Mouse (Mus musculus) spleen, postnatal 14 days (tissue): Measurements from ENCODE around the gene Fpr1.
"Not testable (repeated sequence)": the region's sequence is repeated elsewhere in the genome, so short reads cannot be mapped to it uniquely, and the experiment has no call there.

Experiments
- DNase-seq, 2 experiments: peaks; one replicate each; pipeline ENCODE4 v3.0.0; 2021 to 2022; ENCODE audit warnings: low spot score in 2 of 2

The Fpr1 gene

DNA sequence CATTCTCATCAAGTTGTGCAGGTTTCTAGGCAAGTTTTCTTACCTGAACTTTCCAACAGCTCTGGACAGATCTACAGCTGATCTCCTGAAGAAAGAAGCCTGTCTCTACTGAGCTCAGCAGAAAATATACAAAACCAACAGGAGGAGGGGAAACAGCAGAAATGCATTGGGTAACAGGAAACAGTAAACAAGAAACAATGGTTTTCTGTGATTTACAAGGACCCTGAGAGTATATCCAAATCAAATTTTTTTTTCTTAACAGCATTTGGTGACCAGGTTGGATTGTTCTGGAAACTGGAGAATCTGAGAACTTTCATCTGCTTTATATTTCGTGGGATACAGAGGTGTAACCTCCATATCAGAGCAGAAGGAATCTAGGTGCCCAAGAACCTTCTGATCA is at the start of gene Fpr1:
Gene Fpr1, minus strand, starts transcription at position 101 of the 400 bp plus-strand sequence.
- no peak for DNase-seq

DNA sequence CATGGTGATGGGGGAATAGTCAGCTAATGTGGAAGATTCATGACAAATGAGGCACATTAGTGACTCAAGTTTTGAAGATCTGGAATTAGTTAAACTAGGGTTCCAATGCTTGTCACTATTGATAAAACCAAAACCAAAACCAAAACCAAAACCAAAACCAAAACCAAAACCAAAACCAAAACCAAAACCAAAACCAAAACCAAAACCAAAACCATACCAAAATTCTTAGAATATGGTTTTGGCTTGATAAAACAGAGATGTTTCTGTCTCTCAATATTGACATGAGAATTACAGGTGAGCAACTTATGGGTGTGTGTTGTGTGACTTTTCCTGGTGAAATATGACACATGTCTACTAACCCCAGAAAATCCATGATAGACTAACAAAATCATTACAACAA is 34.0 kb upstream of the Fpr1 start:
- no peak for DNase-seq

DNA sequence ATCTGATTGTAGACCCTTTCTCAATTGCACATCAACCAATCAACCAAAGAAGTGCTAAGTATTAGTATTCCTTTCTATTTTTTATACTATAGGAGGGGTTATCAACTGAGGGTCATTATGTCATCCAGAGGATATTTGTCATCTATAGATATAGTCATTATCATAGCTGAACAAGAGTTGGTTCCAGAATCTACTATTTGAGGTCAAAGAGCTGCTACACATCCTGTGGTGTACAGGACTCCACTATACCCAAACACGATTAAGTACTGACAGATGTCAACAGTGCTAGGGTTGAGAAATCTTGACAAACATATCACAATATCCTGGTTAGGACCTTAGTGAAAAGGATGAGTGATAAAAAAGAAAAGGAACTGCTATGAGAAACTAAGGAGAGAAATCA is 33.6 kb upstream of the Fpr1 start:
- DNase-seq, result no peak

DNA sequence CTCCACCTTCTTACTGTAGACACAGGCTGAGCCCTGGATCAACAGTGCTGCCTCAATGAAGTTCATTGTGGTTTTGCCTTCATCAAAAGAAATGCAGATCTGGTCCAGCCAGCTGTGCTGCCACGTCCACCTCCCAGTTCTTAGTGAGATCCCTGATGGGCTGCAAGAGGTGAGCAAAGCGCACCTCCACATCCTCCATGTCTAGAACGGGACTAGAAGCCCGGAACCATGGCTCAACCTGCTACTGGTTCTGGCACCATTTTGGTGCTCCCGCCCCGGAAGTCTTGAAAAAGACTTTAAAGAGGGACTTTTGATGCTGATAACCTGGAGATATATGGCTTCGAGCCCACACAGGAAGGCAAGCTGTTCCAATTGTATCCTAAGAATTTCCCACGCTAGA is 28.9 kb upstream of the Fpr1 start:
- not testable (repeated sequence) for DNase-seq

DNA sequence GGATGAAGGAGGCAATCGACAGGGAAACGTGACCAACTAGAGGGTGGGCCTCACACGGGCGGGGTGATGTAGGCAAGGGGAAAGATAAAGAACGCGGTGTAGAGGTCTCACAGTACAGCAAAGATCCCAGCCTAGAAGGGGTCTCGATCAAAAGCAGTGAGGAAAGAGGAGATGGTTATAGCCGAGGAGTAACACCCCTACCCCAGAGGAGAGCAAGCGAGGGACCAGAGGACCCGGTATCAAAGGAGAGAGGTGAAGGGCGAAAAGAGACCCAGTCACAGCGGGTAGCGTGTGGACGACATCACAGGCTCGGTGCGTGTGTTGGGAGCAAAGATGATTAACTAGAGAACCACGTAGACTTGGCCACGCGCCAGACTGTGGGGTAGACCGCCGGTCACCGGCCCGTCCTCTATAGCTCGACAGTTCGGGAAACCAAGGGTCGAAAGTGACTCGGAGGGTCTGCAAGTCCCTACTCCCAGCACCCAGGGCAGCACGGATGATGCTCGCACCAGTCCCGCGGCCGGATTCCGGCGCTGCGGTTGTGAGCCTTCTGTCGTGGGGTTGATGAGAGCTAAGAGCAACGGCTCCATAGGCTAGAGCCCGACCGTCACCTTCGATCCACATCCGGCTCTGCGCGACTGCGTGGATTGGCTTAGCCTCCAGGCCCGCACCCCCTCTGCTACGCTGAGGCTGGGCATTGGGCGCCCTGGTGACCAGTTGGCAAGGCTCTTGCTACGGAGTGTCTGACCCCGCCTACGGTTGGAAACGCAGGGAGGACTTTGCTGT is 26.1 kb upstream of the Fpr1 start:
- peak in 1 of 2 experiments; percentile 6 for DNase-seq

DNA sequence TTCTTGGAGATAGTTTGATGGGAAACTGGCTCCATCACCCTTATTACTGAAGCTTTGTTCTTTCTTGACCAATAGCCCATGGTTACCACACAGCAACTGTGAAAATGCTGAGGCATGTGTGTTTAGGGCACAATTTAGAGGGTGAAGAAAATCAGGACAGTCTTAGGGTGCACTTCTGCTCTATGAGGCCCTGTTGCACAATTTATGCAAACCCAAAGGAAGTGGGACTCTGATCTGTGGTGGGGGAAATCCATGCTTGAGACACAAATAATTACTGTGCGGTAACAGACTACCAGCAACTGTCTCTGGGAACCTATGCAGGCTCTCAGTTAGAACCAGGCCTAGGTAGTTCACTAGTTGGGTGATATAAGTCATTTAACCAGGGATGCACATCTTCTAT is 17.0 kb upstream of the Fpr1 start:
- no peak for DNase-seq

DNA sequence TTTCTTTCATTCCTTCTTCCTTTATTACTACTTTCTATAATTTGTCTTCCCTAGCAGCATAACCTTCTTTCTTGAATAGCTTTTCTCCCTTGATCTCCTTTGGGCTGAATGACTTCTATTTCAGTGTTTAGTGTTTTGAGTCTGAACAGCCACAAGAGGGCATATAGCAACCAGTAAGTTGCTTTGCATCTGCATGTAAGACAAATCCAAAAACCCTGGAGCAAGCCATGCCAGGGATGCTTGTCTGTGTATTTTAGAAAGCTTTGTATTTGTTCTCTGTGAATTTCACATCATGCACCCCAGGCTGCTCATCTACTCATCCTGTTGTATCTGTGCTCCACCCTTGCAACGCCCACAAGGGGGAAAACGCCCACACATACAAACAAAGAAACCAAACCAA is 15.5 kb upstream of the Fpr1 start:
- no peak for DNase-seq

DNA sequence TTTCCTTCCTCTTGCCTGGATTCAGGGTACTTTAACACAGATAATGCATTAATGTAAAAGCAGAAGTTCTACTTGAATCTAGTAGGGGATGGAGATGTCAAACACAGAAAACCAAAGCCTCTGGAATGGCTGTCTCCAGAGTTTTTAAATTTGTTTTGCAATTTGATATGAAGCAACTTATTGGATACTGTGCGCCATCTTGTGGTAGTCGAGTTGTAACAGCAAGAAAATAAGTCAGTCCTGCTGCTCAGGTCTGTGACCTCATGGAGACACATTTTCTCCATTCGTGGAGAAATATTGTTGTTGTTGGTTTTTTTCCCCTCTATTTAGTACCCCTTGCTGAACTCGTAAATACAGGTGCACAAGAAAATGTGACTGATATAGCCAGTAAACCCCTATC is 12.3 kb upstream of the Fpr1 start:
- no peak for DNase-seq

DNA sequence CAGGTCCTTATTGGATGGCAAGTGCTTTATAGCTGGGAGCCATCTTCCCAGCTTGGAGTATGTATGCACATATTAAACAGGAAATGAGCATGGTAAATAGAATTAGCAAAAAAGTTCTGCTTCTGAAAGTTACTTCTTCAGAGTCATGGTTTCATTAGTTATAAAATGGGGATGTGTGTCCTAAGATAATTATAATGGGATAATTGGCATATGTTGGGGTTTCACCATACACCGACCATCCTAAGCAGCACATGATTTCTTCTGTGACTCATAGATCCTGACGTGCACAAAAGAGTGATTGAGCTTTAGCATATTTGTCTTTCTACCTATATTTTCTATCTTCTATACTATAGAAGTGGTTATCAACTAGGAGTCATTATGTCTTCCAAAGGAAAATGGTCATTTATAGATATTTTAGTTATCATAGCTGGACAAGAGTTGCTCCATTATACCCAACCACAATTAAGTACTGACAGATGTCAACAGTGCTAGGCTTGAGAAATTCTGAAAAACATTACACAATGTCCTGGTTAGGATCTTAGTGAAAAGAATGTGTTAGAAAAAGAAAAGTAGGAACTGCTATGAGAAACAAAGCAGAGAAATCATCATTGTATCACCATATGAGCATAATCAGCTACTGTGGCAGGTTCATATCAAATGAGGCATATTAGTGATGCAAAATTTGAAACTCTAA is 6.1 kb upstream of the Fpr1 start:
- DNase-seq, result no peak

DNA sequence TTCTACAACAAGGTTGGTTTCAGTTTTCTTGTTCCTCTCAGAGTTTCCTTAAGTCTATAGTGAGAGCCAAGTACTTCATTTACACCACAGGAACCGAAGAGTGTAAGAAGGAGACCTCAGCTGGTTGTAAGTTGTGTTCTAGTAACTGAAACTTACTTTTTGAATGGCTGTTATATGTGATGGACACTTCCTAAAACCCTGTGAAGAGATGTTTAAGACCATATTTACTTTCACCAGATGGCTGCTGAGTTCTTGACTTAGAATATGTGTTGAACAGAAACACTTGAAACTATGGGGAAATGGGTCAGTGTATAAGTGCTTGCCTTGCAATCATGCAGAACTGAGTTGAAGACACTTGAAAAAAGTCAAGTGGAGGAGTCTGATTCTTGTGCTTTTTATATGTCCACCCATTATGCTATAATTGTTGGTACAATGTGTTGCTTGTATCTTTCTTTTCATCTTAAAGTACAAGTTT is 4.1 kb upstream of the Fpr1 start, which contains the start of the genes Fpr2 and Fpr3:
Gene Fpr2, plus strand, starts transcription at position 51 of the 475 bp plus-strand sequence.
Gene Fpr3, plus strand, starts transcription at position 79 of the 475 bp plus-strand sequence.
- no peak for DNase-seq

DNA sequence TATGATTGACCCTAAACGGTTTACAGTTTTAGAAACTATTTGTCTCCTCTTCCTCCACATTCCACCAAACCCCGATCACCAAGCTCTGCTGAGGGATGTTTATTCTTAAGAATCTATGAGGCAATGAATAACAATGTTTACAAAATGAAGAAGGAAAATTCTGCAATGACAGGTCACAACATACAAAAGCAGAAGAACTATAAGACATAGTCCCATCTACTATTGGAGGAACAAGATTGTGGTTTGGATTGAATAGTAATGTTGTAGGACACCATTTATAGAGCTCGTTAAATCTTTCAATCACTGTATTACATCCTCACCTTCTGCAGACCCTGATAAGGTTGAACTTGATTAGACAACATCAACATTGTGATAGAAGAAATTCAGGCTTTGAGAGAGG is 1.1 kb downstream of the Fpr1 start:
- DNase-seq, result no peak

DNA sequence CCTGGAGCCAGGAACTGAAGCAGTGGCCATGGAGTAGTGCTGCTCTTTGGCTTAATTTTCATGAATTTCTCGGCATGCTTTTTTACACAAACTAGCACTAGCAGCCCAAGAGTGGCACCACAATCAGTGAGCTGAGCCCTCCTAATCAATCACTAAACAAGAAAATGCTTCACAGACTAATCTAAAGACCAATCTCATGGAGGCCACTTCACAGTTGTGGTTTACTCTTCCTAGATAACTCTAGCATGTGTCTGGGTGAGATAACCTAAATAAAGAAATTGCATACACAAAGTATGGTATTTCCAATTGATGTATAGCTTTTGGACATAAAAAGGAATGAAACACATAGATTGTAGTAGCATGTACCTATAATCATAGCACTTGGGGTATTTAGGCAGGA is 4.4 kb downstream of the Fpr1 start:
- no peak for DNase-seq

DNA sequence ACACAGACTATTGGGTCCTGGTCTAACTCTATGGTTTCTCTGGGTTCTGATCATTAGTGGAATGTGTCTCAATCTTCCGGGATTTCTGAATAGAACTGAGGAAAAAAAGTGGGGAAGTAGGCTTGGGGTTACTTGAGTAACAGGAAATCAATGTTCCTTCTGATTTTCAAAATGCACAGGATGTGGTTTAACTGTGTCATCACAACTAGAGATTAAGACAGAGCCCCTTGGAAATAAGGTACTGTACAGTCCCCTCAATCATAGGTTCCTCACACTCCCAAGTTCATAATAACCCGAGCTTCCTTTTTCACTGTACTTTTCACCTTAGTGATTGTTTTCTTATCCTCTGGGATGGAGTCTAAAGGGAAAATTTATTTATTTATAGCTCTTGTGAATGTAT is 12.0 kb downstream of the Fpr1 start:
- DNase-seq, result no peak

DNA sequence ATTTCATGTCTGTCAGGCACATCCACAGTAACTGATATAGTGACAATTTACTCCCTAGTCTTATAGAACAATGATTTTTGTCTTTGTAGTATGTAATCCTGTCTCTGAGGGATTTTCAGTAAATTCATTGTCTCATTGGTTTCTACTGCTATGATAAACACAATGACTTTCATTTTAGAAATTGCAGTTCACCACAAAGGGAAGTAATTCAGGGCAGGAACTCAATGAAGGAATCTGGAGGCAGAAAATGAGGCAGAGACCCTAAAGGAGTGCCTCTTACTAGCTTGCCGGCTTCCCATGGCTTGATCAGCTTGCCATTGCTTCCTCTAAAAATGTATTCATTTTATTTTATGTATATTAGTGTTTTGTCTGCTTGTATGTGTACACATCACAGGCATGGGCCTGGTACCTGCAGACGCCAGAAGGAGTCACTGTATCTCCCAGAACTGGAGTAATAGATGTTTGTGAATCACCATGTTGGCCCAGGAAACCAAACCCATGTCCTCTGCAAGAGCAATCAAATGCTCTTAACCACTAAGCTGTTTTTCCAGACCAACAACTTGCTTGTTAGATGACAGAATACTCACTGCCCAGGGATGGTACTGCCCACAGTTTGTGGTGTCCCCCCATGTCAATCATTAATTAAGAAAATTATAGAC is 12.7 kb downstream of the Fpr1 start:
- no peak for DNase-seq

DNA sequence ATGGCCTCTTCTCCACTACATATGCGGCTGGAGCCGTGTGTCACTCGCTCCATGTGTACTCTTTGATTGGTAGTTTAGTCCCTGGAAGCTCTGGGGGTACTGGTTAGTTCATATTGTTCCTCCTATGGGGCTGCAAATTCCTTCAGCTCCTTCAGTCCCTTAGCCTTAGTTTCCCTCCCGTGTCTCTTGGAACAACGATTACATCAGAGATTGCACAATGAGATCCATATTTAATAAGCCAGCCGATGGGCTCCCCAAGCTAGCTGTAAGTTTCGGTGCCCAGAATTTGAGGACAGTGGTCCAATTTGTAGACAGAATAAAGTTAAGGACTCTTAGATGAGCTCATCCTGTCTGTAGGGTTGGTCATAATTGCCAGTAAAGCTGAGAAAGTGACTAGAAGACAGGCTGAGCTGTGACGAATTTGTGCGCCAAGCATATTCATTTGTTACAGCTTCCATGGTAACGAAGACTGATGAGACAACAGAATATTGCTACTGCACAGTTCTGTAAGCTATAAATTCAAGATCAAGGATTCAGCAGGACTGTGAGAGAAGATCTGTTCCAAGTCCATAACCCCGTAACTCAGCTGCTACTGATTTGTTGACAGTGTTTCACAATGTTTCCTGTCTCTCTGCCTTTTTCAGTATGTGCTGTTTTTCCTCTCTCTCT is 16.8 kb downstream of the Fpr1 start:
- DNase-seq, result no peak

DNA sequence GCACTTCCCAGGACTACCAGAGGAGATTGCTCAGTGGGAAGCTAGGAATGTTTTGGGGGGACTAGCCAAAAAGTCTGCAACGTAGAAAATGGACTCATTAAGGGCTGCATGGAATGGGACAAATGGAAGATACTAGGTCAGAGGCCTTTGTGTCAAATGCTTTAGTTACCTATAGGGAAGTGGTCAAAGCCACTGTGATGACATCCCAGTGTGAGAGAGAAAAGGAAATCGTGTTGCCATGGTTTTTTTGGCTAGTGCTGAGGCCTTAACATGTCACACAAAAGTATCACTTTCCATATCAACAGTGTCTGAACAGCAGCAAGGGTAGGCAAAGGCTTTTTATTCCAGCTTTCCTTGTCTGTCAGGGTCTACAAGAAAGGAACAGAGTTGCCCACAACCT is 18.6 kb downstream of the Fpr1 start:
- no peak for DNase-seq

DNA sequence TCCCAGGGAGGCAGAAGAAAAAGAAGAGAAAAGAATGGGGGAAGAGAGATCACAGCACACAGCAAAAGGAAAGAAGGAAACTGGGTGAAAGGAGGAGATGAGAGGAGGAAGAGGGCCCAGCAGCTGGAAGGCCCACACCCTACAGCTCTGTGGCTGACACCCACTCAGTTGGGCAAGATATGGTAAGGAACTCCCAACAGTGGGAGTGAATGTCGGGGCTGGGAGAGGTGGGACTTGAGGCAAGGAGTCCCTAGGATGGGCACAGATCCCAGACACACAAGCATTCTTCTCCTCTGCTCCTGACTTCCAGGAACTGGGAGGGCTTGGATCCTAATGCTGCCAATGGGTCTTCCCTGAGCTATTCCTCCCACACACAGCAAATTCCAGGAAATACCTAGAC is 21.4 kb downstream of the Fpr1 start:
- no peak for DNase-seq

DNA sequence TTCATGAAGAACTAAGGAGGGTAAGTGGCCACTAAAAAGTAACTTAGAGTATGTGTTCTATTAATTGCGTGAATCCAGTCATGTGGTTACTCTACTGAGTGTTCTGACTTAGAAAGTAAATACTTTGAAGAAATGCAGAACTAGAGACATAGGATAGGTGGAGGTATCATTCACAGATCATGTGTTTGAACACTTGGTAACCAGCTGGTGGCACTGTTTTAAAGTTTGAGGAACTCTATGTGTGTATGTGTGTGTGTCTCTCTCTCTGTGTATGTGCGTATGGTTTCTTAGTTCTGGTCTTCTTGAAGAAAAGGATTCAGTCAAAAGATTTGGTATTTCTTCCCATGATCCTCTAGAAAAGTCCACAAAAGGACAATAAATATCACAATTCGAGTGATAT is 23.6 kb downstream of the Fpr1 start:
- no peak for DNase-seq

DNA sequence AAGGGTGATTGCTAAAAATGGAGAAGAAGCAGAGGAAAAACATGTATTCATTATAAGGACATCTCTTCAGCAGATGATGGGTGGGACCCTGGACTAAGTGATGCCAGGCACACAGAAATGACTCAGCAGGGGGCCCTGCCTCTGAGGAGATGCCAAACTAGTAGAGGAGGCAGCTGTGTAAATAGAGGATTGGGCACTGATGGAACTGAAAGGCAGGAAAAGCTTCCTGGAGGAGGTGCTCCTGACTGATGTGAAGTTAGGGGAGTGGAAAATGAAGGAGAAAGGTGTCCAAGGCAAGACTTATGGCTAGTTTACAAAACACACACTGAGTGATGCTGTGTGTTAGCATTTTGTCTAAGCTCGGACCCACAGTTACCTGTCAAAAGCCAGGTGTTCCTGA is 26.3 kb downstream of the Fpr1 start:
- DNase-seq, result no peak

DNA sequence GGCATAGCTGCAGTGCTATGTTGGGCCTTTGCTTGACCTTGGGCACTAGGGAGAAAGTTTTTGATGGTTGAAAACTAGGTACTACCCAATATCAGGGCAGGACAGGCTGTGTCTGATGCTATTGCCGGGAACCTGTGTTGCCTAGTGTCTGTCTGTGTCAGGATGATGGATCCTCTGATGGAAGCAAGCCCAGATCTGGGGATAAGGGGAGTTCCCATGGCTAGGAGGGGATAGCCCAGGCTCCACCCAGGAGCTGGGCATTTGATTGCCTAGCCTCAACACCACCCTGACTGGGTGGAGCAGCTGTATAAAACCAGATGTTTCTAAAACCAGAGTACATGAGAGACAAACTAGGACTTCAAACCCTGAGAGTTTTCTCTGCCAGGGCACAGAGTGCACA is 27.1 kb downstream of the Fpr1 start:
- DNase-seq, result no peak

DNA sequence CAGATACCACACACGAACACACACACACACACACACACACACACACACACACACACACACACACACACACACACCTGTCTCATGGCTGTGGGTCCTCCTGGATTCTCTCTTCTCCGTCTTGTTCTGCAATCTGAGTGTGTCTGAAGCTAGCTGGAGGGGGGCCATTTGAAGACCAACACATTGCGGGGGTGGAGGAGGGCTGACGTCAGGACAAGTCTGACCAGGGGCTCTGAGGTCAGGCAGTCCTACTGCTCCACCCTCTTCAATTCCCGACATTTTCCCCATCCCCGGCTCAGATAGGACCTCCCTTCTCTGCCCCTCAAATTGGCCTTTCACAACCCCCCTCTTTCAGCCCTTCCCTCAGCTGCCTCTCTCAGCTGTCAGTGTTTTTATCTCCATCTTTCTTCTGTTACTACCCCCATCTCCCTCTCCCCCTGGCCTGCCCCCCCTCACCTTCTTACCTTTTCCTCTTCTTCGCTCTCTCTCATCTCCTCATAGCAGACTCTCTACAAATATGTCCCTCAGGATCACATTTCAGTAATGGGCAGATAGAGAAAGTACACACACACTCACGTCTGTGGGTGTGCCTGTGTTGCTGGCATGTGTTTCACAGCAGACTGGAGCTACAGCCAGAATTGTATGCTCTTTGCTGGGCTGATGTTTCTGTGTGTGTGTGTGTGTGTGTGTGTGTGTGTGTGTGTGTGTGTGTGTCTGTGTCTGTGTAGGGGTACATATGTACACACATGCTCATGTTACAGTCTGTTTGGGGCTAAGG is 28.5 kb downstream of the Fpr1 start, which contains the start of gene Has1:
Gene Has1, minus strand, starts transcription at position 142 of the 775 bp plus-strand sequence.
- no peak for DNase-seq
